Mouse (Mus musculus) CH12.LX (cell line): ENCODE measurements at regions not wholly inside any gene's neighbourhood (a gene's known extent, or its start where the extent isn't known, plus 50 kb on each side); places are given as distances from the start of the nearest gene placed in this dataset.

Experiments used
- DNase-seq: peaks from one replicate; pipeline ENCODE4 v3.0.0-alpha.2; 2013; ENCODE audit errors: extremely low read depth
- H3K27ac ChIP-seq: 2 replicates; pipeline ENCODE4 v1.5.1; 2012; ENCODE audit warnings: low read depth, mild to moderate bottlenecking, control low read depth, moderate library complexity; ENCODE audit not compliant: insufficient read depth
- H3K27me3 ChIP-seq: replicated peaks from 2 replicates; pipeline ENCODE3; 2012; ENCODE audit warnings: inconsistent platforms
- H3K36me3 ChIP-seq, 2 experiments: replicated peaks in 1 of 2; 2 replicates each; pipeline versions ENCODE3 to v1.6.1; 2012; ENCODE audit warnings: inconsistent platforms in 1 of 2, low read length in 1 of 2, mild to moderate bottlenecking in 1 of 2, mixed read lengths in 1 of 2, moderate library complexity in 1 of 2; ENCODE audit not compliant: control insufficient read depth in 1 of 2, insufficient read depth in 1 of 2
- H3K4me1 ChIP-seq, 2 experiments: 2 replicates each; pipeline ENCODE4 v1.6.1; 2012; ENCODE audit warnings: inconsistent platforms in 1 of 2, moderate library complexity in 1 of 2; ENCODE audit not compliant: insufficient read depth in 2 of 2, control insufficient read depth in 1 of 2
- H3K4me2 ChIP-seq: 2 replicates; pipeline ENCODE4 v1.6.1; 2012; ENCODE audit warnings: low read depth, mild to moderate bottlenecking, control low read depth; ENCODE audit not compliant: poor library complexity, insufficient read depth, severe bottlenecking
- H3K4me3 ChIP-seq, 3 experiments: fragments of 150-350 bp in 1 of 3; sonication (generic) in 1 of 3; replicated peaks in 1 of 3; 2 replicates each; pipeline versions ENCODE3 to v1.5.1; 2011 to 2012; ENCODE audit warnings: low read depth in 2 of 3, low read length in 2 of 3, mild to moderate bottlenecking in 2 of 3, moderate library complexity in 2 of 3, control low read depth in 1 of 3, improper control_type of control experiment in 1 of 3, inconsistent platforms in 1 of 3, mixed read lengths in 1 of 3; ENCODE audit not compliant: poor library complexity in 1 of 3
- H3K79me2 ChIP-seq: replicated peaks from 2 replicates; pipeline ENCODE4 v1.6.1; 2012; ENCODE audit warnings: mild to moderate bottlenecking, moderate library complexity; ENCODE audit not compliant: control insufficient read depth, poor library complexity, insufficient read depth, severe bottlenecking; ENCODE audit errors: extremely low read depth
- H3K9ac ChIP-seq: 2 replicates; pipeline ENCODE4 v1.6.1; 2012; ENCODE audit warnings: low read depth, mild to moderate bottlenecking, control low read depth, moderate library complexity; ENCODE audit not compliant: insufficient read depth
- H3K9me3 ChIP-seq: replicated peaks from 2 replicates; pipeline ENCODE3; 2012; ENCODE audit warnings: low read length, inconsistent platforms, mixed read lengths
- CHD1 ChIP-seq: IDR thresholded peaks from 2 replicates; pipeline ENCODE4 v1.6.1; 2012; ENCODE audit warnings: low read depth, low read length, improper control_type of control experiment, inconsistent platforms
- CTCF ChIP-seq, 2 experiments: IDR thresholded peaks in 1 of 2; conservative IDR thresholded peaks in 1 of 2; 2 replicates each; pipeline ENCODE4 v1.5.1; 2011 to 2012; ENCODE audit warnings: low read depth in 2 of 2, low read length in 2 of 2, improper control_type of control experiment in 1 of 2, inconsistent platforms in 1 of 2, mild to moderate bottlenecking in 1 of 2, moderate library complexity in 1 of 2
- ELF1 ChIP-seq: IDR thresholded peaks from 2 replicates; pipeline ENCODE4 v1.6.1; 2014; ENCODE audit warnings: low read depth, mild to moderate bottlenecking, inconsistent platforms, low read length, improper control_type of control experiment
- EP300 ChIP-seq: IDR thresholded peaks from 2 replicates; pipeline ENCODE4 v1.6.1; 2011; ENCODE audit warnings: low read length, improper control_type of control experiment
- ETS1 ChIP-seq: conservative IDR thresholded peaks from 2 replicates; pipeline ENCODE4 v1.6.1; 2012; ENCODE audit warnings: low read depth, mild to moderate bottlenecking, inconsistent platforms, low read length, improper control_type of control experiment, moderate library complexity
- GABPA ChIP-seq: IDR thresholded peaks from 2 replicates; pipeline ENCODE4 v1.6.1; 2012; ENCODE audit warnings: low read depth, low read length, improper control_type of control experiment, inconsistent platforms; ENCODE audit not compliant: insufficient replicate concordance
- IRF4 ChIP-seq: IDR thresholded peaks from 2 replicates; pipeline ENCODE4 v1.6.1; 2014; ENCODE audit warnings: low read depth, mild to moderate bottlenecking, inconsistent platforms, low read length, improper control_type of control experiment
- JUND ChIP-seq: conservative IDR thresholded peaks from 2 replicates; pipeline ENCODE4 v1.6.1; 2011; ENCODE audit warnings: low read depth, low read length, improper control_type of control experiment
- MAFK ChIP-seq: IDR thresholded peaks from 2 replicates; pipeline ENCODE4 v1.6.1; 2011; ENCODE audit warnings: low read length, improper control_type of control experiment; ENCODE audit not compliant: insufficient replicate concordance
- MAZ ChIP-seq: IDR thresholded peaks from 2 replicates; pipeline ENCODE4 v1.6.1; 2012; ENCODE audit warnings: low read depth, mild to moderate bottlenecking, inconsistent platforms, low read length, improper control_type of control experiment, moderate library complexity
- MXI1 ChIP-seq: IDR thresholded peaks from 2 replicates; pipeline ENCODE4 v1.6.1; 2011; ENCODE audit warnings: mild to moderate bottlenecking, low read depth, low read length, improper control_type of control experiment
- MYC ChIP-seq: IDR thresholded peaks from 2 replicates; pipeline ENCODE4 v1.6.1; 2011; ENCODE audit warnings: low read depth, mild to moderate bottlenecking, improper control_type of control experiment, low read length
- PAX5 ChIP-seq: IDR thresholded peaks from 2 replicates; pipeline ENCODE4 v1.6.1; 2012; ENCODE audit warnings: low read length, inconsistent platforms, mixed read lengths
- POLR2A ChIP-seq: IDR thresholded peaks from 2 replicates; pipeline ENCODE4 v1.6.1; 2011; ENCODE audit warnings: low read depth, mild to moderate bottlenecking, improper control_type of control experiment, low read length
- POLR2AphosphoS2 ChIP-seq: IDR thresholded peaks from 2 replicates; pipeline ENCODE4 v1.6.1; 2011; ENCODE audit warnings: low read depth, low read length, improper control_type of control experiment
- RCOR1 ChIP-seq: conservative IDR thresholded peaks from 2 replicates; pipeline ENCODE4 v1.6.1; 2012; ENCODE audit warnings: low read depth, mild to moderate bottlenecking, inconsistent platforms, low read length, improper control_type of control experiment
- SIN3A ChIP-seq: IDR thresholded peaks from 2 replicates; pipeline ENCODE4 v1.6.1; 2012; ENCODE audit warnings: low read length, improper control_type of control experiment, inconsistent platforms
- SMC3 ChIP-seq: IDR thresholded peaks from 2 replicates; pipeline ENCODE4 v1.6.1; 2011; ENCODE audit warnings: low read depth, low read length, improper control_type of control experiment
- TCF12 ChIP-seq: IDR thresholded peaks from 2 replicates; pipeline ENCODE4 v1.6.1; 2014; ENCODE audit warnings: low read depth, mild to moderate bottlenecking, inconsistent platforms, low read length, improper control_type of control experiment
- USF1 ChIP-seq: IDR thresholded peaks from 2 replicates; pipeline ENCODE4 v1.6.1; 2014; ENCODE audit warnings: low read depth, mild to moderate bottlenecking, inconsistent platforms, low read length, improper control_type of control experiment
- USF2 ChIP-seq: conservative IDR thresholded peaks from 2 replicates; pipeline ENCODE4 v1.6.1; 2011; ENCODE audit warnings: low read depth, low read length, improper control_type of control experiment
- ZC3H11A ChIP-seq: IDR thresholded peaks from 2 replicates; pipeline ENCODE4 v1.6.1; 2012; ENCODE audit warnings: low read depth, mild to moderate bottlenecking, inconsistent platforms, low read length, improper control_type of control experiment
- ZMIZ1 ChIP-seq: IDR thresholded peaks from 2 replicates; pipeline ENCODE4 v1.6.1; 2012; ENCODE audit warnings: low read depth, mild to moderate bottlenecking, inconsistent platforms, low read length, improper control_type of control experiment
- ZNF384 ChIP-seq: IDR thresholded peaks from 2 replicates; pipeline ENCODE4 v1.6.1; 2012; ENCODE audit warnings: low read depth, low read length, improper control_type of control experiment, inconsistent platforms
- dilution Hi-C: fragments of 300-500 bp; cut with MboI; formaldehyde crosslinking; loops from 2 replicates; pipeline ENCODE4 v1.14.3; 2020; ENCODE audit warnings: low sequenced_read_pairs; ENCODE audit not compliant: extremely low pct_unique_long_range_greater_than_20kb, extremely low pct_ligation_motif_present
- in situ Hi-C: fragments of 300-500 bp; cut with MboI; formaldehyde crosslinking; loops from 3 replicates; pipeline ENCODE4 v1.14.3; 2019; ENCODE audit warnings: low sequenced_read_pairs, low pct_ligation_motif_present, low pct_unique_long_range_greater_than_20kb, mixed read lengths

GRCm38 (mm10) chr14:98596252-98596651 lies 397.9 kb downstream of the Rpl36a-ps1 start:
- H3K36me3 ChIP-seq: no peaks in the 10 kb centered on the region
- H3K4me2 ChIP-seq: no peak overlapping the region
- no peak overlapping the region for H3K9ac ChIP-seq
- no peaks in the 10 kb centered on the region for H3K4me1 ChIP-seq
- dilution Hi-C loops: no loop called here
- in situ Hi-C loops: no loop called here
- no peak for DNase-seq
- peaks cover 54% of the 10 kb centered on the region for H3K9me3 ChIP-seq
- H3K4me3 ChIP-seq: no peak overlapping the region
- no peaks in the 10 kb centered on the region for H3K27me3 ChIP-seq
- H3K79me2 ChIP-seq: no peaks in the 10 kb centered on the region
- no peak for TF ChIP-seq ZC3H11A
- TF ChIP-seq ZNF384: no peak
- no peak for TF ChIP-seq MXI1
- no peak for TF ChIP-seq CHD1
- no peak for TF ChIP-seq SIN3A
- no peak for TF ChIP-seq USF2
- no peak for TF ChIP-seq CTCF (conservative IDR thresholded peaks at IDR 0.05 in 1 of 2, IDR thresholded peaks at IDR 0.05 in 1 of 2; ENCODE audit: low read depth in 2 of 2, low read length in 2 of 2)
- no peak for TF ChIP-seq ZMIZ1
- no peak for TF ChIP-seq RCOR1
- no peak for TF ChIP-seq IRF4
- no peak for TF ChIP-seq ETS1
- no peak for TF ChIP-seq MYC
- no peak for TF ChIP-seq POLR2AphosphoS2
- TF ChIP-seq POLR2A: no peak
- no peak for TF ChIP-seq PAX5
- TF ChIP-seq JUND: no peak
- H3K27ac ChIP-seq: no peak overlapping the region

GRCm38 (mm10) chr14:98589846-98590245 lies 404.3 kb downstream of the Rpl36a-ps1 start:
- no peak for DNase-seq
- no peak overlapping the region for H3K4me3 ChIP-seq
- in situ Hi-C loops: no loop called here

More at GRCm38 (mm10) chr14:98589846-98590245, 404.3 kb downstream of the Rpl36a-ps1 start:
- Histone ChIP-seq H3K27me3 (no peaks in the 10 kb centered on the region), H3K27ac (no peak overlapping the region; the same call in 1 of the 2 replicates), H3K79me2 (no peaks in the 10 kb centered on the region), H3K9me3 (peaks cover 35% of the 10 kb centered on the region), H3K4me1 (no peaks in the 10 kb centered on the region), H3K4me2 (no peak overlapping the region), H3K9ac (no peak overlapping the region), H3K36me3 (no peaks in the 10 kb centered on the region)
- TF ChIP-seq ETS1 (no peak), ELF1 (no peak), POLR2A (no peak), RCOR1 (no peak), GABPA (no peak), EP300 (no peak), SMC3 (no peak), MAFK (no peak), MXI1 (no peak), TCF12 (no peak), USF1 (no peak), JUND (no peak), MAZ (no peak)
- dilution Hi-C loops: no loop called here
